ENCODE assay signal across 8 mouse cellular contexts in the genomic region with DNA sequence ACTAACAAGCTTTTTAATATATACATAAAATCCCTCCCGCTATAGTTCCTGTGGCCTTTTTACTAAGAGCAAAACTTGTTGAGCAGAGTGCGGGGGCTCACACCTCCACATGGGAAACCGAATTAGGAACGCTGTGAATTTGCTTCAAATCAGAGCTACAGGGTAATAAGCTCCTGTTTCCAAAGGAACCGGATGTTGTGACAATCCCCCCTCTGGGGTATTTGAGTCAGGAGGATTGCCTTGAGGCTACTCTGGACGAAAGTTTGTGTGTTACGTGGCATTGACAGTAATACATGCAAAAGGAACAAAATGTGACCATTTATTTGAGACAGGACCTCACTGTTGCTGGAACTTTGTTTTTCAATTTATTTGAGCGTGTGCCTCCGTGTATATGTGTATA. TPM values are rescaled to one million over a fixed set of nuclear protein-coding genes. Genes with fewer than 3 reads are reported as not detected.
DNase-seq lines count a peak whose midpoint lies in the region; ATAC-seq and TF ChIP-seq lines count a peak whose summit lies in the region.

No protein-coding gene starts in this region.

- peak overlapping the region; percentile 98 for H3K27ac ChIP-seq in gastrocnemius, adult 2 months
- peak overlapping the region; percentile 97; the same call in 1 of the 2 replicates for H3K27ac ChIP-seq in forebrain, embryonic 13.5 days
- H3K27ac ChIP-seq in liver, embryonic 14.5 days = peak overlapping the region; percentile 94

- TF ChIP-seq EP300 in liver, embryonic 14.5 days (IDR thresholded peaks at IDR 0.05; ENCODE audit: low read depth) = no peak

- H3K4me1 ChIP-seq in forebrain, embryonic 13.5 days = peaks cover 24% of the 10 kb centered on the region
- H3K4me1 ChIP-seq in liver, embryonic 14.5 days (replicated peaks; ENCODE audit: control insufficient read depth in 2 of 2, insufficient read depth in 2 of 2, low read length in 1 of 2) = peaks cover 13 to 19% of the 10 kb centered on the region in 2 experiments

- H3K4me3 ChIP-seq in gastrocnemius, adult 2 months = peak overlapping the region; percentile 92
- peak overlapping the region; percentile 79 for H3K4me3 ChIP-seq in forebrain, embryonic 13.5 days
- H3K4me3 ChIP-seq in liver, embryonic 14.5 days (ENCODE audit: insufficient read depth in 1 of 2, low read depth in 2 of 2, low read length in 2 of 2) = peak overlapping the region; percentile 88 to 99

- ATAC-seq in forebrain, embryonic 13.5 days = no peak
- no peak for ATAC-seq in liver, embryonic 14.5 days (ENCODE audit: insufficient read depth)
- ATAC-seq in megakaryocyte-erythroid progenitor cell, adult 5-6 weeks (replicated peaks; ENCODE audit: low FRiP score, low TSS enrichment, poor library complexity, severe bottlenecking) = no peak

- H3K27me3 ChIP-seq in forebrain, embryonic 13.5 days = no peaks in the 10 kb centered on the region
- H3K27me3 ChIP-seq in liver, embryonic 14.5 days (ENCODE audit: control insufficient read depth, insufficient read depth, low read length) = no peaks in the 10 kb centered on the region

- DNase-seq in gastrocnemius, adult 2 months = no peak
- no peak for DNase-seq in gastrocnemius, postnatal 25 days
- peak; percentile 58 for DNase-seq in 3T3-L1 (ENCODE audit: low read depth, low spot score)
- no peak for DNase-seq in liver, embryonic 14.5 days (ENCODE audit: low read depth in 3 of 3, low spot score in 3 of 3)
- no peak for DNase-seq in layer of hippocampus, postnatal 14 days (ENCODE audit: low spot score in 2 of 2)
- no peak for DNase-seq in cerebellum, postnatal 36 days

- H3K9me3 ChIP-seq in forebrain, embryonic 13.5 days (replicated peaks) = no peaks in the 10 kb centered on the region
- no peaks in the 10 kb centered on the region for H3K9me3 ChIP-seq in liver, embryonic 14.5 days (ENCODE audit: control insufficient read depth, low read length)

- peak overlapping the region; percentile 90 for H3K4me2 ChIP-seq in forebrain, embryonic 13.5 days
- peak overlapping the region; percentile 92 for H3K4me2 ChIP-seq in liver, embryonic 14.5 days (ENCODE audit: low read depth)

- peak overlapping the region; percentile 89 for H3K9ac ChIP-seq in forebrain, embryonic 13.5 days
- H3K9ac ChIP-seq in liver, embryonic 14.5 days (replicated peaks) = peak overlapping the region; percentile 92

- TF ChIP-seq CTCF in gastrocnemius, adult 2 months (IDR thresholded peaks at IDR 0.05) = no peak
- TF ChIP-seq CTCF in liver, embryonic 14.5 days (IDR thresholded peaks at IDR 0.05; ENCODE audit: low read depth) = no peak

- H3K36me3 ChIP-seq in forebrain, embryonic 13.5 days (ENCODE audit: poor library complexity, severe bottlenecking) = peaks cover 43% of the 10 kb centered on the region
- peaks cover 46% of the 10 kb centered on the region for H3K36me3 ChIP-seq in liver, embryonic 14.5 days (replicated peaks; ENCODE audit: control insufficient read depth, insufficient read depth, low read depth)

- 36% methylated on average over 9 of the region's 9 CpGs for WGBS in forebrain, embryonic 13.5 days
- WGBS in liver, embryonic 14.5 days (ENCODE audit: insufficient replicate concordance) = 15% methylated on average over 9 of the region's 9 CpGs

- intact Hi-C loops in gastrocnemius, adult 2 months (cut with DNase I) = loop anchor here (5.0 kb wide), 1 partner anchor 42 kb away; a partner anchor contains a TSS

RNA-seq across cellular contexts. Expression of a gene that starts 1.1 kb away (rescaled TPM):
- total RNA-seq in gastrocnemius, adult 2 months (2021) = 10 to 100 TPM in 1 of 2 experiments, 1 to 10 TPM in 1; 3.6 to 11.8 TPM
- total RNA-seq in gastrocnemius, postnatal 25 days (2021) = 1 to 10 TPM; 4.6 to 6.0 TPM
- 59.4 and 61.9 TPM in 2 replicates for polyA plus RNA-seq in forebrain, embryonic 13.5 days (2015; fragmentation: Nextera tagmentation; extraction: Ambion mirVana)
- 26.1 and 32.7 TPM in 2 replicates for polyA plus RNA-seq in liver, embryonic 14.5 days (2012; rRNA removed)
- polyA plus RNA-seq in liver, embryonic 14.5 days (2014; fragmentation: Nextera tagmentation; extraction: Ambion mirVana) = 37.6 and 37.8 TPM in 2 replicates
- 10 to 100 TPM; 31.8 to 33.7 TPM for total RNA-seq in layer of hippocampus, postnatal 14 days (2021)
- total RNA-seq in megakaryocyte-erythroid progenitor cell, adult 5-6 weeks (2014; fragmentation: Nextera tagmentation) = 49.7 and 52.6 TPM in 2 replicates
- total RNA-seq in megakaryocyte-erythroid progenitor cell, adult 5-6 weeks (2017) = 50.2 and 63.1 TPM in 2 replicates

RNA-seq across cellular contexts. Expression of a gene that starts 1.3 kb away (rescaled TPM):
- 100 to 1,000 TPM; 416 to 566 TPM for total RNA-seq in gastrocnemius, adult 2 months (2021)
- total RNA-seq in gastrocnemius, postnatal 25 days (2021) = 100 to 1,000 TPM; 313 to 489 TPM
- polyA plus RNA-seq in forebrain, embryonic 13.5 days (2015; fragmentation: Nextera tagmentation; extraction: Ambion mirVana) = 613 and 652 TPM in 2 replicates
- polyA plus RNA-seq in liver, embryonic 14.5 days (2012; rRNA removed) = 176 and 217 TPM in 2 replicates
- polyA plus RNA-seq in liver, embryonic 14.5 days (2014; fragmentation: Nextera tagmentation; extraction: Ambion mirVana) = 294 and 325 TPM in 2 replicates
- 100 to 1,000 TPM; 521 to 544 TPM for total RNA-seq in layer of hippocampus, postnatal 14 days (2021)
- 304 and 466 TPM in 2 replicates for total RNA-seq in megakaryocyte-erythroid progenitor cell, adult 5-6 weeks (2014; fragmentation: Nextera tagmentation)
- 230 and 318 TPM in 2 replicates for total RNA-seq in megakaryocyte-erythroid progenitor cell, adult 5-6 weeks (2017)

RNA-seq across cellular contexts. Expression of a gene that starts 42.6 kb away (rescaled TPM):
- 100 to 1,000 TPM; 282 to 397 TPM for total RNA-seq in gastrocnemius, adult 2 months (2021)
- total RNA-seq in gastrocnemius, postnatal 25 days (2021) = 100 to 1,000 TPM; 349 to 360 TPM
- 393 and 412 TPM in 2 replicates for polyA plus RNA-seq in forebrain, embryonic 13.5 days (2015; fragmentation: Nextera tagmentation; extraction: Ambion mirVana)
- 160 and 197 TPM in 2 replicates for polyA plus RNA-seq in liver, embryonic 14.5 days (2012; rRNA removed)
- polyA plus RNA-seq in liver, embryonic 14.5 days (2014; fragmentation: Nextera tagmentation; extraction: Ambion mirVana) = 283 and 290 TPM in 2 replicates
- total RNA-seq in layer of hippocampus, postnatal 14 days (2021) = 100 to 1,000 TPM; 152 to 158 TPM
- 199 and 204 TPM in 2 replicates for total RNA-seq in megakaryocyte-erythroid progenitor cell, adult 5-6 weeks (2014; fragmentation: Nextera tagmentation)
- total RNA-seq in megakaryocyte-erythroid progenitor cell, adult 5-6 weeks (2017) = 173 and 183 TPM in 2 replicates

RNA-seq across cellular contexts. Expression of a gene that starts 43.4 kb away (rescaled TPM):
- 10 to 100 TPM; 17.8 to 20.3 TPM for total RNA-seq in gastrocnemius, adult 2 months (2021)
- total RNA-seq in gastrocnemius, postnatal 25 days (2021) = 10 to 100 TPM; 18.9 to 20.4 TPM
- 190 and 196 TPM in 2 replicates for polyA plus RNA-seq in forebrain, embryonic 13.5 days (2015; fragmentation: Nextera tagmentation; extraction: Ambion mirVana)
- polyA plus RNA-seq in liver, embryonic 14.5 days (2012; rRNA removed) = 22.5 and 27.2 TPM in 2 replicates
- polyA plus RNA-seq in liver, embryonic 14.5 days (2014; fragmentation: Nextera tagmentation; extraction: Ambion mirVana) = 32.5 and 34.7 TPM in 2 replicates
- 10 to 100 TPM; 77.9 to 78.5 TPM for total RNA-seq in layer of hippocampus, postnatal 14 days (2021)
- 15.6 and 31.4 TPM in 2 replicates for total RNA-seq in megakaryocyte-erythroid progenitor cell, adult 5-6 weeks (2014; fragmentation: Nextera tagmentation)
- 6.5 and 6.9 TPM in 2 replicates for total RNA-seq in megakaryocyte-erythroid progenitor cell, adult 5-6 weeks (2017)

RNA-seq across cellular contexts. Expression of a gene that starts 57.4 kb away (rescaled TPM):
- under 1 TPM; 0.08 to 0.39 TPM for total RNA-seq in gastrocnemius, adult 2 months (2021)
- under 1 TPM; 0.13 to 0.15 TPM for total RNA-seq in gastrocnemius, postnatal 25 days (2021)
- polyA plus RNA-seq in forebrain, embryonic 13.5 days (2015; fragmentation: Nextera tagmentation; extraction: Ambion mirVana) = 0.67 and 0.78 TPM in 2 replicates
- 0.09 and 0.19 TPM in 2 replicates for polyA plus RNA-seq in liver, embryonic 14.5 days (2012; rRNA removed)
- 0.18 and 0.47 TPM in 2 replicates for polyA plus RNA-seq in liver, embryonic 14.5 days (2014; fragmentation: Nextera tagmentation; extraction: Ambion mirVana)
- total RNA-seq in layer of hippocampus, postnatal 14 days (2021) = 1 to 10 TPM; 1.3 to 1.9 TPM
- not detected in 2 replicates for total RNA-seq in megakaryocyte-erythroid progenitor cell, adult 5-6 weeks (2014; fragmentation: Nextera tagmentation)
- total RNA-seq in megakaryocyte-erythroid progenitor cell, adult 5-6 weeks (2017) = 0.65 and 1.1 TPM in 2 replicates
